Mouse (Mus musculus): ENCODE measurements at regions not wholly inside any gene's neighbourhood (a gene's known extent, or its start where the extent isn't known, plus 50 kb on each side); places are given as distances from the start of the nearest gene placed in this dataset.
A peak's percentile ranks its signal among the peaks of the same experiment; 100 is the strongest.

DNA sequence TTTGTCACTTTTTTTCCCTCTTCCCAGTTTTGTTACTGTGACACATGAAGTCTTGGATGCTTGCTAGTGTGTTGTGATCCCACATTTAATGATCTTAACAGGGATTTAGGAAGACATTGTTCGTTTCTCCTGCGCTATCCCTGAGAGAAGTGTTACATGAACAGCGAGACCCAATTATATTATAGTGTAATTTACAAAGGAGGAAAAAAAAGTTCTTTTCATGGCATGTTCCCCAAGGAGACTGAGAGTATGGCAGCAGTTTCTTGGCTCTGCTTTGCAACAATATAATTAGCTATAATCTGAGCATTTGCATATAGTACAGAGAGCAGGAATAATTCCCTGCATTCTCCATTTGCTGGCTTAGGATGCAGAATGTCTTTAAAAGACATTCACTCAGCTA is 168.6 kb downstream of the Insc start:
- Histone ChIP-seq H3K9ac (replicated peaks) (no peak overlapping the region), H3K9me3 (no peaks in the 10 kb centered on the region; the same call in 1 of the 2 replicates), H3K27ac (replicated peaks) (no peak overlapping the region), H3K36me3 (no peaks in the 10 kb centered on the region), H3K4me1 (0 out of 2 replicates have a peak, but pooled peaks cover 4% of the 10 kb centered on the region), H3K4me3 (no peak overlapping the region), H3K4me2 (replicated peaks) (no peak overlapping the region), H3K27me3 (no peaks in the 10 kb centered on the region)
- no peak for ATAC-seq (ENCODE audit: low FRiP score, low read depth)
- WGBS: 87% methylated on average over 3 of the region's 3 CpGs

DNA sequence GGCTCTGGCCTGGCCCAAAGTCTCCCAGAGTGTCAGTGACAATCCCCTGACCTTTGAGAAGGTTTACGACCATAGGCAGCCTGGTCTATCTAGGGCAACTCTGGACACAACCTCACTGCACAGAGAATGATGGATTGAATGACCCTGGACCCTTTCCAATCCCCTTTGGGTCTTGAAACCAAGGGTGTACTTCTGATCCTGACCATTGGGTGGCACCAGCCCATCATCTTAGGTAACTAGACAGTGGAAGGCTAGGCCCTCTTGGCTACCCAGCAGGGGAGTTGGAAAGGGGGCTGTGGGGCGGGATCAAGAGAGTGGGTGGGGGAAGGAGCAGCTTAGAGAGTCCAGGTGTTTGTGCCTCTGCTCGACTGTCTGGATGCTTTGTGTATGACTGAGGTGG is 178.7 kb downstream of the Insc start:
- WGBS: 17% methylated on average over 3 of the region's 3 CpGs
- H3K4me3 ChIP-seq: no peak overlapping the region
- H3K9me3 ChIP-seq: no peaks in the 10 kb centered on the region
- H3K27me3 ChIP-seq: no peaks in the 10 kb centered on the region
- no peak overlapping the region for H3K27ac ChIP-seq (replicated peaks)
- peak; percentile 82 for ATAC-seq (ENCODE audit: low FRiP score, low read depth)
- no peak overlapping the region for H3K9ac ChIP-seq (replicated peaks)
- no peak overlapping the region for H3K4me2 ChIP-seq (replicated peaks)
- no peaks in the 10 kb centered on the region for H3K36me3 ChIP-seq
- peaks cover 5% of the 10 kb centered on the region; the same call in 1 of the 2 replicates for H3K4me1 ChIP-seq

GRCm38 (mm10) chr7:114933861-114934260 is 190.4 kb downstream of the Insc start:
- 82% methylated on average over 8 of the region's 8 CpGs for WGBS
- Histone ChIP-seq H3K27ac (replicated peaks) (no peak overlapping the region), H3K9me3 (no peaks in the 10 kb centered on the region), H3K36me3 (no peaks in the 10 kb centered on the region), H3K4me1 (no peaks in the 10 kb centered on the region), H3K4me3 (no peak overlapping the region), H3K27me3 (no peaks in the 10 kb centered on the region), H3K4me2 (replicated peaks) (no peak overlapping the region), H3K9ac (replicated peaks) (no peak overlapping the region)
- ATAC-seq (ENCODE audit: low FRiP score, low read depth): no peak

GRCm38 (mm10) chr7:114950759-114951158 is 207.3 kb downstream of the Insc start:
- H3K9me3 ChIP-seq: no peaks in the 10 kb centered on the region
- H3K4me3 ChIP-seq: no peak overlapping the region
- H3K27ac ChIP-seq (replicated peaks): no peak overlapping the region
- ATAC-seq (ENCODE audit: low FRiP score, low read depth): no peak
- H3K4me1 ChIP-seq: no peaks in the 10 kb centered on the region
- no peak overlapping the region for H3K9ac ChIP-seq (replicated peaks)
- H3K4me2 ChIP-seq (replicated peaks): no peak overlapping the region
- H3K27me3 ChIP-seq: peaks cover 5% of the 10 kb centered on the region; the same call in 1 of the 2 replicates
- H3K36me3 ChIP-seq: no peaks in the 10 kb centered on the region

- H3K27me3 ChIP-seq: no peaks in the 10 kb centered on the region
- WGBS: 58% methylated on average over 5 of the region's 5 CpGs
- peaks cover 5% of the 10 kb centered on the region for H3K4me1 ChIP-seq
- H3K27ac ChIP-seq (replicated peaks): no peak overlapping the region
- no peaks in the 10 kb centered on the region for H3K9me3 ChIP-seq
- no peak overlapping the region for H3K9ac ChIP-seq (replicated peaks)
- H3K4me3 ChIP-seq: no peak overlapping the region
- no peak for ATAC-seq (ENCODE audit: low FRiP score, low read depth)
- no peak overlapping the region for H3K4me2 ChIP-seq (replicated peaks)
- H3K36me3 ChIP-seq: no peaks in the 10 kb centered on the region
These were observed 219.7 kb downstream of the Insc start for GRCm38 (mm10) chr7:114963206-114963605.

DNA sequence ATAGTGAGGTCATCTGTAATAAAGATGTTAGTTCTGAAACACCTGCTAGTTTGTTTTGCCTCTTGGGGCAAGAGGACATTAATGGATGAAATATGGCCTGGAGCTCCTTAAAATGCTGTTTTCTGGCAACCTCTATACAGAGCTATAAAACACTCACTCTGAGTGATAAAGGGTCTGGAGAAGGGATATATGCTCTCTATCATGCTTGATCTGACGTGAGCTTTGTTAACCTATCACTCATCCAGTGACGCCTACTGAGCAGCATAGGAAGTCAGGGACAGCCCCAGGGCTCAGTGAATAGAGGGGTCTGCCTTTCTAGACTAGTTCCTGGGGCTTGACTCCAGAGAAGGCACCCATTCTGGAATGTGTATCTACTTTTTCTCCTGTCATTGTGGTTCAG is 222.4 kb downstream of the Insc start:
- no peak overlapping the region for H3K27ac ChIP-seq (replicated peaks)
- 64% methylated on average over 2 of the region's 2 CpGs for WGBS
- no peaks in the 10 kb centered on the region for H3K36me3 ChIP-seq
- no peak overlapping the region for H3K4me2 ChIP-seq (replicated peaks)
- no peak for ATAC-seq (ENCODE audit: low FRiP score, low read depth)
- H3K27me3 ChIP-seq: no peaks in the 10 kb centered on the region
- H3K9me3 ChIP-seq: no peaks in the 10 kb centered on the region
- no peak overlapping the region for H3K4me3 ChIP-seq
- no peak overlapping the region for H3K9ac ChIP-seq (replicated peaks)
- H3K4me1 ChIP-seq: peaks cover 6% of the 10 kb centered on the region; the same call in 1 of the 2 replicates

DNA sequence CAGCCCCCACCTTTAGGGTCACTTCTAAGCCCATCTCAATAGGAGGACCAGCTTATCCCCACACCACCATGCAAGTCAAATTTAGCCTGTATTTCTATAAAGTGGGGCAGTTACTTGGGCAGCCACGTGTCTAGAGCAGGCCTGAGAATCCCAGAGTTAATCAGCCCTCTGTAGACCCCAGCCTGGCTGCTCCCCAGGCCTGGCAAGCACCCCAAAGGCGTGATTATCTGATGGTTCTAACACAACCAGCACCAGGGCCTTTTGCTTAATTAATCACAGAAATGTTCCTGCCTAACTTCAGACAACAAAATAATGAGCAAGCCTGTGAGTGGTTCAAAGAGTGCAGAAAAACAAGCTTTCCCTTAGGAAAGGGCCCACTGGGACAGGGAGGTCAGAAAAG is 243.0 kb downstream of the Insc start:
- Histone ChIP-seq H3K36me3 (no peaks in the 10 kb centered on the region), H3K4me1 (no peaks in the 10 kb centered on the region), H3K27me3 (no peaks in the 10 kb centered on the region), H3K4me2 (replicated peaks) (no peak overlapping the region), H3K4me3 (no peak overlapping the region), H3K27ac (replicated peaks) (no peak overlapping the region), H3K9me3 (no peaks in the 10 kb centered on the region), H3K9ac (replicated peaks) (no peak overlapping the region)
- ATAC-seq (ENCODE audit: low FRiP score, low read depth): no peak
- 39% methylated on average over 2 of the region's 2 CpGs for WGBS

GRCm38 (mm10) chr7:114991255-114991654 is 247.8 kb downstream of the Insc start:
- no peak overlapping the region for H3K9ac ChIP-seq (replicated peaks)
- H3K4me2 ChIP-seq (replicated peaks): no peak overlapping the region
- WGBS: 73% methylated on average over 5 of the region's 5 CpGs
- H3K27me3 ChIP-seq: no peaks in the 10 kb centered on the region
- no peaks in the 10 kb centered on the region for H3K4me1 ChIP-seq
- H3K9me3 ChIP-seq: no peaks in the 10 kb centered on the region
- ATAC-seq (ENCODE audit: low FRiP score, low read depth): no peak
- H3K4me3 ChIP-seq: no peak overlapping the region
- H3K36me3 ChIP-seq: no peaks in the 10 kb centered on the region
- H3K27ac ChIP-seq (replicated peaks): no peak overlapping the region

- 95% methylated on average over 3 of the region's 3 CpGs for WGBS
- H3K36me3 ChIP-seq: no peaks in the 10 kb centered on the region
- no peak overlapping the region for H3K9ac ChIP-seq (replicated peaks)
- ATAC-seq (ENCODE audit: low FRiP score, low read depth): no peak
- no peak overlapping the region for H3K4me3 ChIP-seq
- H3K9me3 ChIP-seq: no peaks in the 10 kb centered on the region
- H3K4me1 ChIP-seq: no peaks in the 10 kb centered on the region
- no peak overlapping the region for H3K4me2 ChIP-seq (replicated peaks)
- H3K27ac ChIP-seq (replicated peaks): no peak overlapping the region
- H3K27me3 ChIP-seq: no peaks in the 10 kb centered on the region
These were observed 248.9 kb downstream of the Insc start for GRCm38 (mm10) chr7:114992440-114992839.

DNA sequence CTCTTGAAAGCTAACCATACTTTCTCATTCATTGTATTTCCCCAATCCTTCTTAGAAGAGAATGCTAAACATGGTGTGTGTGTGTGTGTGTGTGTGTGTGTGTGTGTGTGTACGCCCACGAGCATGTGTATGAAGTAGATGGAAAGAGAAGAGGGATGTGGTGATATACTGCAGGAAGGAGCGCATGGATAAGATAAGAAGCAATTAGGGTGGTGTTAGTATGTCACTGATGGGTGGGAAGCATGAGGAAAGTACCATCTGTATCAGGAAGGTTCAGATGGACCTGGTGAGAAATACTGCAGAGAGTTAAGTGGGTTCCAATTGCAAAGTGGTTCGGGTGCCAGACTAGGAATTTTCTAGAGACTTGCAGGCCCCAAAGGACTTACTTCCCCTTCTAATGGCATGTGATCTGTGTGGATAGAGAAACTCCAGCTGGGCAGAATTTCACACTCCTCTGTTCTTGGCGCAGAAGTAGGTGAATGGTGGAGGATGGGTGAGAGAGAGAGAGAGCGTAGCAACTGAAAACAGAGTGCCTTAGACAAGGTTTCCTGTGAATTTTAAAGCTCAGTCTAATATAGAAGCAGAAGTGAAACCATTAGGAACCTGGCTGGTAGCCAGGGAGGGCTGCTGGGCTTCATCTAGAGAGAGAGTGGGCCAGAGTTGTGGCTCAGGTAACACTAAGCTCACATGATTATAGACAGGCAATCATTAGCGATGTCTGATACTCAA is 257.5 kb downstream of the Insc start:
- H3K4me2 ChIP-seq (replicated peaks): no peak overlapping the region
- WGBS: 84% methylated on average over 6 of the region's 7 CpGs
- H3K4me3 ChIP-seq: no peak overlapping the region
- H3K4me1 ChIP-seq: no peaks in the 10 kb centered on the region
- H3K9me3 ChIP-seq: no peaks in the 10 kb centered on the region
- ATAC-seq (ENCODE audit: low FRiP score, low read depth): no peak
- no peak overlapping the region for H3K27ac ChIP-seq (replicated peaks)
- no peak overlapping the region for H3K9ac ChIP-seq (replicated peaks)
- H3K27me3 ChIP-seq: no peaks in the 10 kb centered on the region
- H3K36me3 ChIP-seq: no peaks in the 10 kb centered on the region

- Histone ChIP-seq H3K9ac (replicated peaks) (no peak overlapping the region), H3K36me3 (no peaks in the 10 kb centered on the region), H3K4me1 (no peaks in the 10 kb centered on the region), H3K4me3 (no peak overlapping the region), H3K9me3 (no peaks in the 10 kb centered on the region), H3K4me2 (replicated peaks) (no peak overlapping the region), H3K27me3 (no peaks in the 10 kb centered on the region), H3K27ac (replicated peaks) (no peak overlapping the region)
- no peak for ATAC-seq (ENCODE audit: low FRiP score, low read depth)
- 76% methylated on average over 11 of the region's 11 CpGs for WGBS
These were observed 270.9 kb downstream of the Insc start for GRCm38 (mm10) chr7:115014253-115014998.

- H3K27ac ChIP-seq (replicated peaks): no peak overlapping the region
- WGBS: 83% methylated on average over 4 of the region's 4 CpGs
- no peaks in the 10 kb centered on the region for H3K36me3 ChIP-seq
- H3K9me3 ChIP-seq: no peaks in the 10 kb centered on the region
- H3K4me3 ChIP-seq: no peak overlapping the region
- no peaks in the 10 kb centered on the region for H3K27me3 ChIP-seq
- no peaks in the 10 kb centered on the region for H3K4me1 ChIP-seq
- H3K9ac ChIP-seq (replicated peaks): no peak overlapping the region
- no peak for ATAC-seq (ENCODE audit: low FRiP score, low read depth)
- no peak overlapping the region for H3K4me2 ChIP-seq (replicated peaks)
These were observed 276.0 kb downstream of the Insc start for GRCm38 (mm10) chr7:115019369-115019958.

Measured in midbrain, embryonic 12.5 days (tissue).